Mouse (Mus musculus) heart, postnatal 0 days (tissue): Measurements from ENCODE around the gene Dact3.

ENCODE experiments used
- CTCF ChIP-seq: IDR thresholded peaks from 2 replicates; pipeline ENCODE4 v1.5.1; 2016; ENCODE audit warnings: antibody characterized with exemption, control low read depth, low read depth
- EP300 ChIP-seq: IDR thresholded peaks from 2 replicates; pipeline ENCODE4 v1.6.1; 2016; ENCODE audit warnings: antibody characterized with exemption, low read depth

- TF ChIP-seq CTCF: no peak
- no peak for TF ChIP-seq EP300
Measured at GRCm38 (mm10) chr7:16877717-16878116, 2.6 kb downstream of the Dact3 start.
